Mouse (Mus musculus): ENCODE measurements at regions not wholly inside any gene's neighbourhood (a gene's known extent, or its start where the extent isn't known, plus 50 kb on each side); places are given as distances from the start of the nearest gene placed in this dataset.

DNA sequence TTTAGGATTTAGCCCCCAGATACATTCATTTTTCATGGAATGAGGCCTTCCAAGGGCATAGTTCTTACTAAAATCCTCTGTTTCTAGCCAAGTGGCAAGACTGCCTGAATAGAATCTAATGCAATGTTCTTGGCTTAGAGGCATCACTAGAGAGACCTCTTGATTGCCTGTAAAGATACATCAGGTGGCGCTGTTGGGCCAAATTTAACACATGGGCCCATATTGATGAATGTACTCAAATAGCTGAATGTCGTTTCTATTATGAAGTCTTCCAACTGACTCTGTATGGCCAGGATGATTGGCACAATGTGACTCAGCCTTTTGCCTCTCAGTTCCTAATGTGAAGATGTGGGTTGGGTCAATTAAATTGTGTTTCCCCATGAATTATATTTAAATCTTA is 328.0 kb downstream of the Slco6d1 start:
- Histone ChIP-seq H3K36me3 (ENCODE audit: control insufficient read depth, insufficient read depth, low read length) (no peaks in the 10 kb centered on the region), H3K9ac (replicated peaks; ENCODE audit: low read depth, low read length) (no peak overlapping the region), H3K27me3 (ENCODE audit: control insufficient read depth, insufficient read depth, low read length) (no peaks in the 10 kb centered on the region), H3K27ac (ENCODE audit: low read length) (no peak overlapping the region), H3K4me3 (ENCODE audit: low read depth, low read length) (no peak overlapping the region), H3K4me2 (replicated peaks; ENCODE audit: low read depth, low read length) (no peak overlapping the region), H3K4me1 (ENCODE audit: control insufficient read depth, insufficient read depth, low read length) (no peaks in the 10 kb centered on the region), H3K9me3 (ENCODE audit: control insufficient read depth, low read depth, low read length) (no peaks in the 10 kb centered on the region)
- peak; percentile 58; the same call in 1 of the 2 replicates for ATAC-seq (ENCODE audit: insufficient number of reproducible peaks, insufficient read depth, low FRiP score, low read depth)
- WGBS: 0% methylated on average over 2 of the region's 2 CpGs

DNA sequence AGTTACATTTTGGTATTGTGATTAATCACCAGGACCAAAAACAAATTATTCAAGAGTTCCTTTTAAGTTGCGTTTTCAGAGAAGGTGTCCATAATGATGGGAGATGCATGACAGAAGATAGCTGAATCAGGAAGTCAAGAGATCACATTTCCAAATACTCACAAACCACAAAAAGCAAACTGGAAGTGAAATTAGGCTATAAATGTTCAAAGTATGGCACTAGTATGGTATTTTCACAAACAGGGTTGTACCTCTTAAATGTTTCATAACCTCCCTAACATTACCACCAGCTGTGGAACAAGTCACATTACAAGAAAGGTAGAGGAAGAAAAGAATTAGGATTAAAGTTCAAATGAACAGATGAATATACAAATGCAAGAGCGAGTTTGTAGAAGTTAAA is 367.6 kb downstream of the Slco6d1 start:
- no peak overlapping the region for H3K4me3 ChIP-seq (ENCODE audit: low read depth, low read length)
- 88% methylated on average over 2 of the region's 2 CpGs for WGBS
- H3K36me3 ChIP-seq (ENCODE audit: control insufficient read depth, insufficient read depth, low read length): no peaks in the 10 kb centered on the region
- H3K27ac ChIP-seq (ENCODE audit: low read length): no peak overlapping the region
- H3K9me3 ChIP-seq (ENCODE audit: control insufficient read depth, low read depth, low read length): no peaks in the 10 kb centered on the region
- H3K27me3 ChIP-seq (ENCODE audit: control insufficient read depth, insufficient read depth, low read length): no peaks in the 10 kb centered on the region
- no peak overlapping the region for H3K9ac ChIP-seq (replicated peaks; ENCODE audit: low read depth, low read length)
- no peak for ATAC-seq (ENCODE audit: insufficient number of reproducible peaks, insufficient read depth, low FRiP score, low read depth)
- no peak overlapping the region for H3K4me2 ChIP-seq (replicated peaks; ENCODE audit: low read depth, low read length)
- H3K4me1 ChIP-seq (ENCODE audit: control insufficient read depth, insufficient read depth, low read length): no peaks in the 10 kb centered on the region

GRCm38 (mm10) chr1:98793320-98793719 is 372.4 kb downstream of the Slco6d1 start:
- Histone ChIP-seq H3K4me1 (ENCODE audit: control insufficient read depth, insufficient read depth, low read length) (no peaks in the 10 kb centered on the region), H3K4me3 (ENCODE audit: low read depth, low read length) (no peak overlapping the region), H3K27ac (ENCODE audit: low read length) (no peak overlapping the region), H3K27me3 (ENCODE audit: control insufficient read depth, insufficient read depth, low read length) (no peaks in the 10 kb centered on the region), H3K4me2 (replicated peaks; ENCODE audit: low read depth, low read length) (no peak overlapping the region), H3K9me3 (ENCODE audit: control insufficient read depth, low read depth, low read length) (no peaks in the 10 kb centered on the region), H3K9ac (replicated peaks; ENCODE audit: low read depth, low read length) (no peak overlapping the region), H3K36me3 (ENCODE audit: control insufficient read depth, insufficient read depth, low read length) (no peaks in the 10 kb centered on the region)
- 94% methylated on average over 3 of the region's 3 CpGs for WGBS
- no peak for ATAC-seq (ENCODE audit: insufficient number of reproducible peaks, insufficient read depth, low FRiP score, low read depth)

- ATAC-seq (ENCODE audit: insufficient number of reproducible peaks, insufficient read depth, low FRiP score, low read depth): no peak
- Histone ChIP-seq H3K27ac (ENCODE audit: low read length) (no peak overlapping the region), H3K27me3 (ENCODE audit: control insufficient read depth, insufficient read depth, low read length) (no peaks in the 10 kb centered on the region), H3K9me3 (ENCODE audit: control insufficient read depth, low read depth, low read length) (no peaks in the 10 kb centered on the region), H3K4me2 (replicated peaks; ENCODE audit: low read depth, low read length) (no peak overlapping the region), H3K36me3 (ENCODE audit: control insufficient read depth, insufficient read depth, low read length) (no peaks in the 10 kb centered on the region), H3K4me1 (ENCODE audit: control insufficient read depth, insufficient read depth, low read length) (no peaks in the 10 kb centered on the region), H3K9ac (replicated peaks; ENCODE audit: low read depth, low read length) (no peak overlapping the region), H3K4me3 (ENCODE audit: low read depth, low read length) (no peak overlapping the region)
Measured at GRCm38 (mm10) chr1:98812543-98812942, 391.6 kb downstream of the Slco6d1 start.

DNA sequence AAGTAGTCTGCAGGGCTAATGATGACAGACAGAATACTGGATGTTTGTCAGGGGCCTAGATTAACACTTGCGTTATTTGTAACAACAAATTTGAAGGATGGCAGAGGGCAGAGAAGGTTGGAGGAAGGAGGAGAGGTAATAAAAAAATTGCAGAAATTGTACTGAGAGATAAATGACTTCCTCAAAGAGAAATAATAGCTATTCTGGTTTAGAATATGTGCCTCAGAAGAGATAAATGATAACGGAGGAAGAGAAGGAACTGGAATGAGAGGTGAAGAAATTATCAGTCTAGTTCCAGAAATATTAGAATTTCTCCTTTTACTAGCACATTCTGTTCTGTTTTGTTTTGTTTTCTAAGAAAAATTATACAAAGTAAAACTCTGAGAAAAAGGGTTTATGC is 393.1 kb downstream of the Slco6d1 start:
- Histone ChIP-seq H3K9ac (replicated peaks; ENCODE audit: low read depth, low read length) (no peak overlapping the region), H3K36me3 (ENCODE audit: control insufficient read depth, insufficient read depth, low read length) (no peaks in the 10 kb centered on the region), H3K9me3 (ENCODE audit: control insufficient read depth, low read depth, low read length) (no peaks in the 10 kb centered on the region), H3K4me1 (ENCODE audit: control insufficient read depth, insufficient read depth, low read length) (no peaks in the 10 kb centered on the region), H3K27me3 (ENCODE audit: control insufficient read depth, insufficient read depth, low read length) (no peaks in the 10 kb centered on the region), H3K27ac (ENCODE audit: low read length) (no peak overlapping the region), H3K4me2 (replicated peaks; ENCODE audit: low read depth, low read length) (no peak overlapping the region), H3K4me3 (ENCODE audit: low read depth, low read length) (no peak overlapping the region)
- WGBS: 88% methylated on average over 2 of the region's 2 CpGs
- no peak for ATAC-seq (ENCODE audit: insufficient number of reproducible peaks, insufficient read depth, low FRiP score, low read depth)

GRCm38 (mm10) chr1:98818076-98818475 is 397.2 kb downstream of the Slco6d1 start:
- Histone ChIP-seq H3K4me3 (ENCODE audit: low read depth, low read length) (no peak overlapping the region), H3K27me3 (ENCODE audit: control insufficient read depth, insufficient read depth, low read length) (no peaks in the 10 kb centered on the region), H3K9me3 (ENCODE audit: control insufficient read depth, low read depth, low read length) (no peaks in the 10 kb centered on the region), H3K27ac (ENCODE audit: low read length) (no peak overlapping the region), H3K4me2 (replicated peaks; ENCODE audit: low read depth, low read length) (no peak overlapping the region), H3K9ac (replicated peaks; ENCODE audit: low read depth, low read length) (no peak overlapping the region), H3K36me3 (ENCODE audit: control insufficient read depth, insufficient read depth, low read length) (no peaks in the 10 kb centered on the region), H3K4me1 (ENCODE audit: control insufficient read depth, insufficient read depth, low read length) (no peaks in the 10 kb centered on the region)
- WGBS: 74% methylated on average over 2 of the region's 2 CpGs
- ATAC-seq (ENCODE audit: insufficient number of reproducible peaks, insufficient read depth, low FRiP score, low read depth): no peak

DNA sequence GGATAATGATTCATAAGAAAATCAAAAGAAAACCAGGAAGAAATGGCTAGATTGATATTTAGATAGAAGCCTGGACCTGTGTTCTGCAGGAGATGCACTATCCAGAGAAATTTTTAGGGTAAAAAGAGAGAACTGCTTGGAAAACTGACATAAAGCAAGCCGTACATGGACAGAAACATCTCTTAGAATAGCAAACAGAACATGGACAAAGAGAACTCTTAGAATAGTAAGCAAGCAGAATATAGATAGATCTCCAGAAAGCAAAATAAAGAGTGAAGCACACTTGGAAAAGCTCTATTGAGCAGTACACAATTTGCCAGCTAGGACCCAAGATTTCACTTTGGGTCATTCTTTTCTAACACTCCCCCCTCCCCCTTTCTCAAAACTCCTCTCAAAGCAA is 439.3 kb downstream of the Slco6d1 start:
- WGBS: 91% methylated on average over 1 of the region's 1 CpGs
- no peak for ATAC-seq (ENCODE audit: insufficient number of reproducible peaks, insufficient read depth, low FRiP score, low read depth)
- no peaks in the 10 kb centered on the region for H3K9me3 ChIP-seq (ENCODE audit: control insufficient read depth, low read depth, low read length)
- no peak overlapping the region for H3K9ac ChIP-seq (replicated peaks; ENCODE audit: low read depth, low read length)
- no peak overlapping the region for H3K4me2 ChIP-seq (replicated peaks; ENCODE audit: low read depth, low read length)
- H3K36me3 ChIP-seq (ENCODE audit: control insufficient read depth, insufficient read depth, low read length): no peaks in the 10 kb centered on the region
- no peaks in the 10 kb centered on the region for H3K27me3 ChIP-seq (ENCODE audit: control insufficient read depth, insufficient read depth, low read length)
- H3K4me1 ChIP-seq (ENCODE audit: control insufficient read depth, insufficient read depth, low read length): no peaks in the 10 kb centered on the region
- H3K4me3 ChIP-seq (ENCODE audit: low read depth, low read length): no peak overlapping the region
- no peak overlapping the region for H3K27ac ChIP-seq (ENCODE audit: low read length)

GRCm38 (mm10) chr1:98906260-98906659 is 485.3 kb downstream of the Slco6d1 start:
- H3K27me3 ChIP-seq (ENCODE audit: control insufficient read depth, insufficient read depth, low read length): no peaks in the 10 kb centered on the region
- H3K4me2 ChIP-seq (replicated peaks; ENCODE audit: low read depth, low read length): no peak overlapping the region
- H3K27ac ChIP-seq (ENCODE audit: low read length): no peak overlapping the region
- H3K4me1 ChIP-seq (ENCODE audit: control insufficient read depth, insufficient read depth, low read length): no peaks in the 10 kb centered on the region
- H3K36me3 ChIP-seq (ENCODE audit: control insufficient read depth, insufficient read depth, low read length): no peaks in the 10 kb centered on the region
- no peak overlapping the region for H3K4me3 ChIP-seq (ENCODE audit: low read depth, low read length)
- H3K9me3 ChIP-seq (ENCODE audit: control insufficient read depth, low read depth, low read length): no peaks in the 10 kb centered on the region
- no peak overlapping the region for H3K9ac ChIP-seq (replicated peaks; ENCODE audit: low read depth, low read length)
- WGBS: 81% methylated on average over 3 of the region's 3 CpGs
- no peak for ATAC-seq (ENCODE audit: insufficient number of reproducible peaks, insufficient read depth, low FRiP score, low read depth)

GRCm38 (mm10) chr1:98923043-98923442 is 502.1 kb downstream of the Slco6d1 start:
- H3K27ac ChIP-seq (ENCODE audit: low read length): no peak overlapping the region
- no peaks in the 10 kb centered on the region for H3K9me3 ChIP-seq (ENCODE audit: control insufficient read depth, low read depth, low read length)
- no peaks in the 10 kb centered on the region for H3K27me3 ChIP-seq (ENCODE audit: control insufficient read depth, insufficient read depth, low read length)
- no peaks in the 10 kb centered on the region for H3K4me1 ChIP-seq (ENCODE audit: control insufficient read depth, insufficient read depth, low read length)
- H3K4me3 ChIP-seq (ENCODE audit: low read depth, low read length): no peak overlapping the region
- 92% methylated on average over 2 of the region's 2 CpGs for WGBS
- H3K9ac ChIP-seq (replicated peaks; ENCODE audit: low read depth, low read length): no peak overlapping the region
- H3K36me3 ChIP-seq (ENCODE audit: control insufficient read depth, insufficient read depth, low read length): no peaks in the 10 kb centered on the region
- ATAC-seq (ENCODE audit: insufficient number of reproducible peaks, insufficient read depth, low FRiP score, low read depth): no peak
- no peak overlapping the region for H3K4me2 ChIP-seq (replicated peaks; ENCODE audit: low read depth, low read length)
